Mouse (Mus musculus) liver, embryonic 14.5 days (tissue): ENCODE results near the gene Cdc37l1. TPM values are rescaled to one million over a fixed set of nuclear protein-coding genes. Genes with fewer than 3 reads are reported as not detected.

ENCODE experiments used
- ATAC-seq: fragments of 200-750 bp; cut with Nextera tagmentation; 2 replicates; pipeline ENCODE4 v1.8.0; 2017; ENCODE audit warnings: moderate number of reproducible peaks, mild to moderate bottlenecking, moderate library complexity; ENCODE audit not compliant: insufficient read depth
- DNase-seq, 3 experiments: peaks; one replicate each; pipeline ENCODE4 v3.0.0-alpha.2; 2012 to 2013; ENCODE audit warnings: low read depth in 3 of 3, low spot score in 3 of 3
- H3K27ac ChIP-seq: fragments of 300-500 bp; sonication (generic); 2 replicates; pipeline ENCODE4 v1.5.1; 2014; ENCODE audit warnings: moderate library complexity, mild to moderate bottlenecking, control low read depth, inconsistent platforms
- H3K27me3 ChIP-seq: fragments of 300-500 bp; sonication (generic); 2 replicates; pipeline ENCODE4 v1.6.1; 2014; ENCODE audit warnings: mild to moderate bottlenecking, low read length, moderate library complexity; ENCODE audit not compliant: control insufficient read depth, insufficient read depth
- H3K36me3 ChIP-seq: fragments of 300-500 bp; sonication (generic); replicated peaks from 2 replicates; pipeline ENCODE4 v1.6.1; 2014; ENCODE audit warnings: low read depth; ENCODE audit not compliant: control insufficient read depth, insufficient read depth
- H3K4me1 ChIP-seq, 2 experiments: fragments of 200-500 bp in 1 of 2; fragments of 300-500 bp in 1 of 2; sonication (generic) in 1 of 2; replicated peaks; 2 replicates each; pipeline ENCODE4 v1.6.1; 2012 to 2014; ENCODE audit warnings: antibody characterized with exemption in 1 of 2, inconsistent platforms in 1 of 2, low read length in 1 of 2; ENCODE audit not compliant: control insufficient read depth in 2 of 2, insufficient read depth in 2 of 2
- H3K4me2 ChIP-seq: fragments of 300-500 bp; sonication (generic); 2 replicates; pipeline ENCODE4 v1.6.1; 2014; ENCODE audit warnings: low read depth, mild to moderate bottlenecking, control low read depth, moderate library complexity
- H3K4me3 ChIP-seq, 2 experiments: fragments of 200-500 bp in 1 of 2; fragments of 300-500 bp in 1 of 2; sonication (generic) in 1 of 2; 2 replicates each; pipeline ENCODE4 v1.5.1; 2012 to 2014; ENCODE audit warnings: low read depth in 2 of 2, low read length in 2 of 2, mild to moderate bottlenecking in 2 of 2, control low read depth in 1 of 2, inconsistent platforms in 1 of 2, moderate library complexity in 1 of 2; ENCODE audit not compliant: insufficient read depth in 1 of 2
- H3K9ac ChIP-seq: fragments of 300-500 bp; sonication (generic); replicated peaks from 2 replicates; pipeline ENCODE4 v1.6.1; 2014; ENCODE audit warnings: mild to moderate bottlenecking, control low read depth, moderate library complexity
- H3K9me3 ChIP-seq: fragments of 300-500 bp; sonication (generic); 2 replicates; pipeline ENCODE4 v1.6.1; 2016; ENCODE audit warnings: low read length, mixed read lengths; ENCODE audit not compliant: control insufficient read depth
- CTCF ChIP-seq: IDR thresholded peaks from 2 replicates; pipeline ENCODE4 v1.5.1; 2016; ENCODE audit warnings: antibody characterized with exemption, low read depth, control low read depth
- EP300 ChIP-seq: IDR thresholded peaks from 2 replicates; pipeline ENCODE4 v1.6.1; 2016; ENCODE audit warnings: antibody characterized with exemption, low read depth
- WGBS: fragments of 180-500 bp; shearing (Covaris S2); extraction: QIAGEN DNeasy Blood & Tissue Kit; methylation state at CpG from one replicate; pipeline ENCODE4 v1.1.7; 2014; ENCODE audit not compliant: insufficient replicate concordance; 5-methylcytosine and 5-hydroxymethylcytosine counted together
- polyA plus RNA-seq, 2 experiments: library from polyadenylated mRNA; depleted of rRNA in 1 of 2; stranded (reverse) in 1 of 2; unstranded in 1 of 2; fragments of >200 nt; fragmentation: Nextera tagmentation in 1 of 2; extraction: Ambion mirVana in 1 of 2; gene quantifications; 2 replicates each; pipeline versions ENCODE4 v1.2.1 to v1.2.3; 2012 to 2014

Gene Cdc37l1
- polyA plus RNA-seq, 2 experiments, result 8.3 to 8.7 TPM

DNA sequence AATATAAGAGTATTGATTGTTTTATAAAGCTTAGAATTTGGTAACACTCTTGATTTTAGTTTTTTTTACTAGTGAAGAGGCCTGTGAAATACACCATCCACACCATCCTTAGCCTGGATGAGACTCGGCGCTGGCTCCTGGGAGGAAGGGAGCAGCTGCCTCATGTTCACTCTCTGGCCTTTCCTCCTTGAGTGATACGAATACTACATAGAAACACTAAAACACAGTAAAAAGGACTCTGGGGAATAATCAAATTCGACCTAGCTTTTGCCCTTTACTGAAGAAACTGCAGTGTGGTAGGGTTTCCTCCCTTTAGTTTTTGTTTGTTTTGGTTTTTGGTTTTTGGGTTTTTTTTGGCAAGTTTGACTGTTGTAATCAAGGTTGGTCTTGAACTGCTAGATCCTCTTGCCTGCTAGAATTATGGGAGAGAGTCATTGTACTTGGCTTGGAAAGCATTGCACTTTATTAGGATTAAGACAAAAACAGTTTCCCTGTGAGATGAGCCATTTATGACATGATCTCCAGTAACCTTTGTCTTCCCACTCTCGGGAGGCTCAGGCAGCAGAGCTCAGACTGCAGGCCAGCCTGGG is 24.4 kb downstream of the Cdc37l1 start:
- no peaks in the 10 kb centered on the region for H3K27me3 ChIP-seq
- H3K4me1 ChIP-seq, result no peaks in the 10 kb centered on the region; a peak in 1 of 4 replicates
- H3K36me3 ChIP-seq, result peaks cover 17% of the 10 kb centered on the region
- H3K4me2 ChIP-seq, result no peak overlapping the region
- H3K9ac ChIP-seq, result no peak overlapping the region
- ATAC-seq (no peak), DNase-seq (no peak)
- TF ChIP-seq EP300 (no peak), CTCF (no peak)
- no peak overlapping the region for H3K4me3 ChIP-seq
- H3K9me3 ChIP-seq, result no peaks in the 10 kb centered on the region
- 81% methylated on average over 5 of the region's 5 CpGs for whole genome bisulfite sequencing
- H3K27ac ChIP-seq, result no peak overlapping the region

DNA sequence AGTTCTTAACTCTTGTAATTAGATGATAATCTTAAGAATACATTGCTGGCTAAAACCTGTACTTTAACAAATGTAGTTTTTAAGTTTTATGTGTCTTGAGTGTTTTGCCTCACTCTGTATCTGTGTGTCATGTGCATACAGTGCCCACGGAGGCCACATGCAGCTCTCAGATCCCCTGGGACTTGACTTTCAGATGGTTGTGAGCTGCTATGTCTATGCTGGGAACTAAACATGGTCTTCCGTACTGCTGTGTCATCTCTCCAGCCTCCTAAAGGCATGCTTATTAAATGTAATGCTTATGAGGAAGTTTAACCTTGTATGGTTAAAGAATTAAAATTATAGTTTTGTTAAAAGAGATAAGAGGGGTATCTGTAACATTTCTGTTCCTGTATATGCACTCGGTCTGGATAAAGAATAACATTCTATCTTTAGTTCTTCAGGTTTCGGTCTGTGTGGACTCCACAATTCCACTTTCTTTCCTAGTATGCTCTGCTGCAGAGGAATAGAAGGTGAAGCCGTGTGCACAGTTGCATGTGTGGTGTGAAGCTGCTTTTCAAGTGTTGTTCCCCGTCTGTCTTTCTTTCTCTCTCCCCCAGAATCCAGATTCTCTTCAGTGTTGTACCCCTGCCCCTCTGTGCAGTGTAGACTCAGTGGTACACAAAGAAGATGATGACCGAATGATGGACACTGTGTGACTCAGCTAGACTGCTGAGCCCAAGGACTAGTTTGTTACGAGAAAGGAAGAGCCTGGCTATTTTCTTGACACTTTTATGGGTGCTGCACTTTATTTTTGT is 25.5 kb downstream of the Cdc37l1 start:
- H3K36me3 ChIP-seq, result peaks cover 22% of the 10 kb centered on the region
- H3K27ac ChIP-seq, result no peak overlapping the region
- no peaks in the 10 kb centered on the region; a peak in 1 of 4 replicates for H3K4me1 ChIP-seq
- no peak overlapping the region for H3K9ac ChIP-seq
- no peaks in the 10 kb centered on the region for H3K9me3 ChIP-seq
- TF ChIP-seq EP300 (no peak), CTCF (no peak)
- no peaks in the 10 kb centered on the region for H3K27me3 ChIP-seq
- H3K4me3 ChIP-seq, result no peak overlapping the region
- no peak for DNase-seq
- ATAC-seq, result no peak
- no peak overlapping the region for H3K4me2 ChIP-seq
- WGBS, result 75% methylated on average over 8 of the region's 8 CpGs

DNA sequence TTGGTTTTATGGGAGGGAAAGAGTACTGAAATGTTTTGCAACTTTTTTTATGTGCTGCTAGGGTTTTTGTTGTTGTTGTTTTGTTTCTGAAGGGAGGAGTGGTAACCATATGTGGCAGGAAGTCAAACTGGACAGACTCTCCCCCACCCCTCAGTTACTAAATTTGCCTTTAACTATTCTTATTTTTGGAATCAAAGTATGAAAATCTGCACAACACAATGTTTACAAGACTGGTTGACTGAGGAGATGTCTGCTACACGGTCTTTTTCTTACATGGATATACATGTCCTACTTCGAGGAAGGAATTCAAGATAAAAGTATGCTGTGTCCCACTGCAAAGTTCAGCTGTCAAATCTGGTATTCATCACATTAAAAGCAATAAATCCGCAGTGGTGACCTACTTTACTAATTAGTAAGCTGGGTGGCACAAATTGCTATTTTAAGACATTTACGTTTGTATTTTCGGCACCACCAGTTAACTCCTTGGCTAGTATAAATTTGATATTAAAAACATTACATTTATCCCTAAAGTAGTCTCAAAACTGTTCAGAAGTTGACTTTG is 26.1 kb downstream of the Cdc37l1 start:
- H3K9ac ChIP-seq, result no peak overlapping the region
- no peaks in the 10 kb centered on the region for H3K9me3 ChIP-seq
- H3K27me3 ChIP-seq, result no peaks in the 10 kb centered on the region
- peaks cover 22% of the 10 kb centered on the region for H3K36me3 ChIP-seq
- TF ChIP-seq EP300 (no peak), CTCF (no peak)
- no peaks in the 10 kb centered on the region; a peak in 1 of 4 replicates for H3K4me1 ChIP-seq
- no peak overlapping the region for H3K4me3 ChIP-seq
- no peak for DNase-seq
- no peak for ATAC-seq
- WGBS, result 82% methylated on average over 5 of the region's 5 CpGs
- no peak overlapping the region for H3K4me2 ChIP-seq
- no peak overlapping the region for H3K27ac ChIP-seq

DNA sequence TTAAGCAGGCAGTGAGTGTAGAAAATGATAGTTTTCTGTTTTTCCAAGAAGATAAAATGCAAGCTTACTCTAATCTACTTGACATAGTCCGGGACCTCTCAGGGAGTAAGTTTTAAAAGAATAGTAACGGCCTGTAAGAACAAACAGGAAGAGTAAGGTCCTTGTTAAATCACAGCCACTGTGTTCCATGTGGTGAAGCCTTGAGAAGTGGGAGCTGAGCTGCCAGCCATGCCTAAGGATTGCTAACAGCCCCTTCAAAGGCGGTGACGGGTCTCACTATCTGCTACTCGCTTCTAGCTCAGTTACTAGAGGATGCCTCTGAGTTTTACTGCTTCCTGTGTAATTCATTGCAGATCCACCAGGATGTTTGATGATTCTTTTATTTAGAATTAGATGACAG is 26.6 kb downstream of the Cdc37l1 start:
- no peak for ATAC-seq

DNA sequence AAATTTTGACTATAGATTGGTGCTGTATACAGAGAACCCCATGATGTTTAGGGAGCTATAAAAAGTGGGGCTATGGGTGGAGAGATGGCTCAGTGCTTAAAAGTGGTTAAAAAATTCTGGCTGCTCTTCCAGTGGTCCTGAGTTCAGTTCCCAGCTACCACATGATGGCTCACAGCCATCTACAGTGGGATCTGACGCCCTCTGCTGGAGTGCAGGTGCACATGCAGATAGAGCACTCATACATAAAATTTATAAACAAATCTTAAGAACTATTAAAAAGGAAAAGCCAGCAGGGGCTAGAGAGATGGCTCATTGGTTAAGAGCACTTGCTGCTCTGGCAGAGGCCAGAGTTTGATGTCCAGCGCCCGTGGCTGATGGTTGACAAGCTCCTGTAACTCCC is 29.5 kb downstream of the Cdc37l1 start:
- no peak for DNase-seq
- Histone ChIP-seq H3K36me3 (peaks cover 28% of the 10 kb centered on the region), H3K9me3 (no peaks in the 10 kb centered on the region), H3K27me3 (no peaks in the 10 kb centered on the region), H3K4me3 (no peak overlapping the region), H3K9ac (no peak overlapping the region), H3K4me1 (no peaks in the 10 kb centered on the region), H3K27ac (no peak overlapping the region), H3K4me2 (no peak overlapping the region)
- WGBS, result 74% methylated on average over 3 of the region's 3 CpGs
- ATAC-seq, result no peak
- TF ChIP-seq EP300, result no peak
- peak; percentile 65 for TF ChIP-seq CTCF

More for the DNA sequence above, 26.6 kb downstream of the Cdc37l1 start:
- H3K27me3 ChIP-seq, result no peaks in the 10 kb centered on the region
- DNase-seq, result no peak
- no peak overlapping the region for H3K4me3 ChIP-seq
- TF ChIP-seq CTCF (no peak), EP300 (no peak)
- WGBS, result 83% methylated on average over 5 of the region's 5 CpGs
- H3K27ac ChIP-seq, result no peak overlapping the region
- no peaks in the 10 kb centered on the region for H3K9me3 ChIP-seq
- H3K9ac ChIP-seq, result no peak overlapping the region
- no peak overlapping the region for H3K4me2 ChIP-seq
- H3K4me1 ChIP-seq, result no peaks in the 10 kb centered on the region; a peak in 1 of 4 replicates
- peaks cover 24% of the 10 kb centered on the region for H3K36me3 ChIP-seq
